Mouse (Mus musculus) MEL (cell line): ENCODE results near the gene Arhgef17. TPM values are rescaled to one million over a fixed set of nuclear protein-coding genes. Genes with fewer than 3 reads are reported as not detected.

Experiments used
- DNase-seq: peaks from one replicate; pipeline ENCODE4 v3.0.0; 2011; ENCODE audit warnings: low read depth, low spot score
- H3K27ac ChIP-seq: 2 replicates; pipeline ENCODE4 v1.5.1; 2012; ENCODE audit warnings: low read depth, mild to moderate bottlenecking, control low read depth, low read length, moderate library complexity; ENCODE audit not compliant: control insufficient read depth
- H3K27me3 ChIP-seq, 2 experiments: fragments of 150-350 bp in 1 of 2; sonication (generic) in 1 of 2; 2 replicates each; pipeline ENCODE4 v1.6.1; 2012; ENCODE audit warnings: low read length in 2 of 2, mild to moderate bottlenecking in 2 of 2, improper control_type of control experiment in 1 of 2, moderate library complexity in 1 of 2; ENCODE audit not compliant: insufficient read depth in 2 of 2, control insufficient read depth in 1 of 2
- H3K36me3 ChIP-seq, 2 experiments: 2 replicates each; pipeline ENCODE4 v1.6.1; 2012 to 2014; ENCODE audit warnings: low read length in 2 of 2, improper control_type of control experiment in 1 of 2, inconsistent platforms in 1 of 2, mild to moderate bottlenecking in 1 of 2; ENCODE audit not compliant: insufficient read depth in 2 of 2, control insufficient read depth in 1 of 2
- H3K4me1 ChIP-seq, 2 experiments: fragments of 150-350 bp in 1 of 2; sonication (generic) in 1 of 2; 2 replicates each; pipeline ENCODE4 v1.6.1; 2012; ENCODE audit warnings: low read length in 2 of 2, improper control_type of control experiment in 1 of 2, mild to moderate bottlenecking in 1 of 2; ENCODE audit not compliant: insufficient read depth in 2 of 2, control insufficient read depth in 1 of 2
- H3K4me3 ChIP-seq, 2 experiments: fragments of 150-350 bp in 1 of 2; sonication (generic) in 1 of 2; 2 replicates each; pipeline ENCODE4 v1.5.1; 2012; ENCODE audit warnings: low read depth in 2 of 2, low read length in 2 of 2, mild to moderate bottlenecking in 2 of 2, moderate library complexity in 2 of 2, control low read depth in 1 of 2, improper control_type of control experiment in 1 of 2; ENCODE audit not compliant: control insufficient read depth in 1 of 2, insufficient read depth in 1 of 2
- H3K79me2 ChIP-seq: 2 replicates; pipeline ENCODE4 v1.6.1; 2012; ENCODE audit warnings: mild to moderate bottlenecking, low read length, moderate library complexity; ENCODE audit not compliant: control insufficient read depth, poor library complexity, insufficient read depth
- H3K9ac ChIP-seq: 2 replicates; pipeline ENCODE4 v1.6.1; 2012; ENCODE audit warnings: low read depth, mild to moderate bottlenecking, control low read depth, low read length, moderate library complexity; ENCODE audit not compliant: control insufficient read depth, poor library complexity, severe bottlenecking
- H3K9me3 ChIP-seq: fragments of 150-350 bp; sonication (generic); replicated peaks from 2 replicates; pipeline ENCODE4 v1.6.1; 2012; ENCODE audit warnings: mild to moderate bottlenecking, low read length, improper control_type of control experiment, moderate library complexity; ENCODE audit not compliant: insufficient read depth
- CHD1 ChIP-seq: IDR thresholded peaks from 2 replicates; pipeline ENCODE4 v1.6.1; 2012; ENCODE audit warnings: low read depth, mild to moderate bottlenecking, inconsistent platforms, low read length, improper control_type of control experiment
- CHD2 ChIP-seq: IDR thresholded peaks from 2 replicates; pipeline ENCODE4 v1.6.1; 2011; ENCODE audit warnings: low read length, improper control_type of control experiment
- ELF1 ChIP-seq: IDR thresholded peaks from 2 replicates; pipeline ENCODE4 v1.6.1; 2014; ENCODE audit warnings: low read depth, mild to moderate bottlenecking, inconsistent platforms, low read length, improper control_type of control experiment, moderate library complexity
- JUND ChIP-seq: IDR thresholded peaks from 2 replicates; pipeline ENCODE4 v1.6.1; 2011; ENCODE audit warnings: low read depth, mild to moderate bottlenecking, improper control_type of control experiment, low read length
- KAT2A ChIP-seq: conservative IDR thresholded peaks from 2 replicates; pipeline ENCODE4 v1.6.1; 2012; ENCODE audit warnings: low read depth, low read length, improper control_type of control experiment, inconsistent platforms
- MAFK ChIP-seq: IDR thresholded peaks from 2 replicates; pipeline ENCODE4 v1.6.1; 2011; ENCODE audit warnings: low read depth, mild to moderate bottlenecking, low read length, improper control_type of control experiment, borderline replicate concordance
- MAZ ChIP-seq: IDR thresholded peaks from 2 replicates; pipeline ENCODE4 v1.6.1; 2012; ENCODE audit warnings: low read depth, mild to moderate bottlenecking, inconsistent platforms, low read length, improper control_type of control experiment
- MYB ChIP-seq: IDR thresholded peaks from 2 replicates; pipeline ENCODE4 v1.6.1; 2011; ENCODE audit warnings: mild to moderate bottlenecking, low read depth, low read length, improper control_type of control experiment
- MYC ChIP-seq: IDR thresholded peaks from 2 replicates; pipeline ENCODE4 v1.6.1; 2011; ENCODE audit warnings: low read depth, mild to moderate bottlenecking, low read length, improper control_type of control experiment, moderate library complexity
- NELFE ChIP-seq: IDR thresholded peaks from 2 replicates; pipeline ENCODE4 v1.6.1; 2011; ENCODE audit warnings: low read depth, low read length, improper control_type of control experiment
- POLR2A ChIP-seq, 2 experiments: IDR thresholded peaks; 2 replicates each; pipeline ENCODE4 v1.6.1; 2011 to 2012; ENCODE audit warnings: low read length in 2 of 2, mild to moderate bottlenecking in 2 of 2, control low read depth in 1 of 2, improper control_type of control experiment in 1 of 2, low read depth in 1 of 2, moderate library complexity in 1 of 2; ENCODE audit not compliant: control insufficient read depth in 1 of 2, insufficient read depth in 1 of 2, poor library complexity in 1 of 2
- POLR2AphosphoS5 ChIP-seq: IDR thresholded peaks from 2 replicates; pipeline ENCODE4 v1.6.1; 2012; ENCODE audit warnings: low read depth, borderline replicate concordance, mild to moderate bottlenecking, inconsistent platforms, low read length, moderate library complexity, mixed read lengths
- SIN3A ChIP-seq: IDR thresholded peaks from 2 replicates; pipeline ENCODE4 v1.6.1; 2012; ENCODE audit warnings: low read length, improper control_type of control experiment, inconsistent platforms
- TBP ChIP-seq: IDR thresholded peaks from 2 replicates; pipeline ENCODE4 v1.8.0; 2011; ENCODE audit warnings: low read depth, low read length, improper control_type of control experiment
- UBTF ChIP-seq: IDR thresholded peaks from 2 replicates; pipeline ENCODE4 v1.6.1; 2012; ENCODE audit warnings: low read depth, mild to moderate bottlenecking, inconsistent platforms, low read length, improper control_type of control experiment, moderate library complexity, borderline replicate concordance; ENCODE audit not compliant: insufficient read depth
- ZC3H11A ChIP-seq: IDR thresholded peaks from 2 replicates; pipeline ENCODE4 v1.6.1; 2012; ENCODE audit warnings: low read depth, mild to moderate bottlenecking, inconsistent platforms, low read length, improper control_type of control experiment
- ZMIZ1 ChIP-seq: IDR thresholded peaks from 2 replicates; pipeline ENCODE4 v1.6.1; 2012; ENCODE audit warnings: low read depth, mild to moderate bottlenecking, inconsistent platforms, low read length, improper control_type of control experiment, moderate library complexity
- ZNF384 ChIP-seq: IDR thresholded peaks from 2 replicates; pipeline ENCODE4 v1.6.1; 2012; ENCODE audit warnings: low read depth, mild to moderate bottlenecking, inconsistent platforms, low read length, improper control_type of control experiment
- polyA plus RNA-seq, 2 experiments: library from polyadenylated mRNA; stranded (reverse) in 1 of 2; unstranded in 1 of 2; fragments of >175 nt in 1 of 2; fragments of >200 nt in 1 of 2; gene quantifications; 2 replicates each; pipeline versions ENCODE4 v1.2.1 to v1.2.4; 2012; ENCODE audit warnings: low replicate concordance in 2 of 2, low read depth in 1 of 2; ENCODE audit not compliant: insufficient read length in 2 of 2, insufficient read depth in 1 of 2, missing spikeins in 1 of 2
- total RNA-seq: library from RNA; depleted of rRNA; stranded (reverse); fragments of 300-350 nt; gene quantifications from 2 replicates; pipeline ENCODE4 v1.2.3, GENCODE M21; 2012

Arhgef17 gene
- total and polyA plus RNA-seq, 3 experiments: under 0.01 TPM; not detected in 2

DNA sequence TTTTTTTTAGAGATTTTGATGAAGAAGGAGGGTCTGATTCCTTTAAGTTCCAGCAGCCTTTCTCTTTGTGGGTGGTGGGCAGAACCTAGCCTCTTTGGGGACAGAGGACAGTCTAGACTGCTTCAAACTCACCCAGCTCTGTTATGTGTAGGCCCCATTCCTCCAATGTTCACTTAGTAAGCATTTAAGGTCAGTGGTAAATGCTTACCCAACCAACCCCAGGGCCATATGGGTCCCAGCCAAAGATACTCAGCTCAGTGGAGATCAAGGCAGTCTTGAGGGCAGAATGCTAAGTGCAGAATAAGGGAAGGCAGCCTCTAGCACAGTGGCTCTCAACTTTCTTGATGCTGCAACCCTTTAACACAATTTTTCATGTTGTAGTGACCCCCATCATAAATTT is 1.6 kb upstream of the Arhgef17 start:
- H3K9me3 ChIP-seq: no peaks in the 10 kb centered on the region
- H3K4me3 ChIP-seq: no peak overlapping the region
- TF ChIP-seq MAZ (no peak), ELF1 (no peak), SIN3A (no peak), JUND (no peak), UBTF (no peak), NELFE (no peak), CHD1 (no peak), MYB (no peak), KAT2A (no peak), TBP (no peak), CHD2 (no peak)
- TF ChIP-seq, all 39 proteins: peak for 0
- Histone ChIP-seq H3K9ac (no peak overlapping the region), H3K4me1 (no peaks in the 10 kb centered on the region), H3K27me3 (peaks cover 0 to 5% of the 10 kb centered on the region in 2 experiments; a peak in 1 of 4 replicates), H3K36me3 (no peaks in the 10 kb centered on the region), H3K27ac (no peak overlapping the region), H3K79me2 (no peaks in the 10 kb centered on the region)
- no peak for DNase-seq

GRCm38 (mm10) chr7:100932481-100933007 is 637 bp upstream of the Arhgef17 start:
- no peaks in the 10 kb centered on the region for H3K36me3 ChIP-seq
- DNase-seq: no peak
- H3K4me3 ChIP-seq: no peak overlapping the region
- H3K9ac ChIP-seq: no peak overlapping the region
- H3K79me2 ChIP-seq: no peaks in the 10 kb centered on the region
- no peaks in the 10 kb centered on the region for H3K9me3 ChIP-seq
- H3K27me3 ChIP-seq: peaks cover 4 to 10% of the 10 kb centered on the region in 2 experiments
- H3K27ac ChIP-seq: no peak overlapping the region
- H3K4me1 ChIP-seq: no peaks in the 10 kb centered on the region
- TF ChIP-seq CHD2 (no peak), POLR2AphosphoS5 (no peak), KAT2A (no peak), POLR2A (IDR thresholded peaks at IDR 0.05; ENCODE audit: control insufficient read depth in 1 of 2, insufficient read depth in 1 of 2, low read depth in 1 of 2, low read length in 2 of 2, poor library complexity in 1 of 2) (no peak), MYC (no peak), MAFK (no peak), ZNF384 (no peak), ZMIZ1 (no peak), ZC3H11A (no peak)
